Mouse (Mus musculus): ENCODE measurements around the gene Riiad1. TPM values are rescaled to one million over a fixed set of nuclear protein-coding genes. Genes with fewer than 3 reads are reported as not detected.

The Riiad1 gene
- total and polyA plus RNA-seq, 3 experiments: not detected

DNA sequence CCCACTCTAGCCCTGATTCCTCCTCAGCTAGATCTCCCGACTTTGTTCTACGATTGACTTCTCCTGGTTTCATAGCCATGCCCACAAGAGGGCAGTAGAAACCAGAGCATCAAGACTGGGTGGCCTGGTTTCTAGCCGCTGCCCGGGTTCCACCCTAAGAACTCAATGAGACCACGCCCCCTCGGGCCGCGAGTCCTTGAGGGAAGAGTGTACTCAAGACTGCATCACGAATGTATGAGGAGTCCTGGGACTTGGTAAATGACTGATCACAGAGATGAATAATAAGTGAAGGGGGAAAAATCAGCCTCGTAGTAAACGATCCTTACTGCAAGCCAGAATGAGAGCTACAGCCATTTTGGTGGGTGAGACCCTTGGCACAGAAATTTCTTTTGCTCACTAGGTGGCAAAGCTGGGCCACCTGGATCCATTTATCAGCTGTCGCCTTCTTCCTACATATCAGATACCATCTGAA is 23.6 kb downstream of the Riiad1 start (continued):
- TF ChIP-seq MYC (IDR thresholded peaks at IDR 0.05; ENCODE audit: low read depth, low read length): no peak
- no peak; the same call in 1 of the 2 replicates for TF ChIP-seq NELFE (IDR thresholded peaks at IDR 0.05; ENCODE audit: low read depth, low read length)
- TF ChIP-seq NRF1 (IDR thresholded peaks at IDR 0.05; ENCODE audit: low read depth, low read length): no peak
- TF ChIP-seq GABPA (IDR thresholded peaks at IDR 0.05; ENCODE audit: insufficient replicate concordance, low read depth, low read length): no peak
- TF ChIP-seq BHLHE40 (IDR thresholded peaks at IDR 0.05; ENCODE audit: low read depth, low read length): no peak
- no peak for TF ChIP-seq POLR2AphosphoS2 (IDR thresholded peaks at IDR 0.05; ENCODE audit: low read depth, low read length)
- TF ChIP-seq JUN (IDR thresholded peaks at IDR 0.05; ENCODE audit: insufficient read depth, low read depth, low read length): no peak
- TF ChIP-seq ZC3H11A (IDR thresholded peaks at IDR 0.05; ENCODE audit: low read depth, low read length): peak; percentile 48
- no peak for TF ChIP-seq MXI1 (IDR thresholded peaks at IDR 0.05; ENCODE audit: low read depth, low read length)
- no peak for TF ChIP-seq KAT2A (IDR thresholded peaks at IDR 0.05; ENCODE audit: insufficient replicate concordance, low read length)
- TF ChIP-seq ZKSCAN1 (IDR thresholded peaks at IDR 0.05; ENCODE audit: borderline replicate concordance, low read depth, low read length): no peak
- TF ChIP-seq SMC3 (IDR thresholded peaks at IDR 0.05; ENCODE audit: low read depth, low read length): peak; percentile 90
- no peak for TF ChIP-seq MAZ (IDR thresholded peaks at IDR 0.05; ENCODE audit: low read depth, low read length)
- no peak for TF ChIP-seq USF1 (IDR thresholded peaks at IDR 0.05; ENCODE audit: low read depth, low read length)
- no peak for TF ChIP-seq MAX (IDR thresholded peaks at IDR 0.05; ENCODE audit: low read length)

DNA sequence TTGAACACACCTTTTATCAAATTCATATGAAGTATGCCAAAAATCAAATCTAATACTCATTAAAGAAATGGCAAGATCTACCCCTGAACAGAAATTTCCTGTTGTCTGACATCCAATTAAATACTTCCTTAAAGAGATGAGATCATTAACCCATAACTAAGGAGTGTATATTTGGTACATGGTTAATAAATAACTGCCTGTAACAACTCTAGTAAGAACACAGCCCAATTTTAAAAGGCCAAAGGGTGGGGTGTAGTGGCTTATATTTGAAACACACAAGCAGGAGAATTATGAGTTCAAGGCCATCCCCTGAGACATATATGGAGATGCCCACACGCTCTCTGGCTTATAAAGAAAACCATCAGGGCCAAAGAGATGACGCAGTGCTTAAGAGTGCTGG is 30.8 kb downstream of the Riiad1 start:
- H3K9me3 ChIP-seq (replicated peaks; ENCODE audit: low read length): peaks cover 7% of the 10 kb centered on the region
- H3K4me2 ChIP-seq (ENCODE audit: insufficient read depth, low read depth, poor library complexity, severe bottlenecking): no peak overlapping the region
- H3K4me3 ChIP-seq (replicated peaks in 1 of 3; ENCODE audit: low read depth in 2 of 3, low read length in 2 of 3, poor library complexity in 1 of 3): no peak overlapping the region
- DNase-seq (ENCODE audit: extremely low read depth): no peak
- TF ChIP-seq CTCF (conservative IDR thresholded peaks at IDR 0.05 in 1 of 2, IDR thresholded peaks at IDR 0.05 in 1 of 2; ENCODE audit: low read depth in 2 of 2, low read length in 2 of 2): no peak
- no peak for TF ChIP-seq HCFC1 (IDR thresholded peaks at IDR 0.05; ENCODE audit: low read depth, low read length)
- H3K9ac ChIP-seq (ENCODE audit: insufficient read depth, low read depth): no peak overlapping the region
- peaks cover 3 to 7% of the 10 kb centered on the region in 2 experiments; a peak in 3 of 4 replicates for H3K4me1 ChIP-seq (ENCODE audit: control insufficient read depth in 1 of 2, insufficient read depth in 2 of 2)
- peaks cover 3% of the 10 kb centered on the region; the same call in 1 of the 2 replicates for H3K79me2 ChIP-seq (replicated peaks; ENCODE audit: control insufficient read depth, extremely low read depth, insufficient read depth, poor library complexity, severe bottlenecking)
- H3K27ac ChIP-seq (ENCODE audit: insufficient read depth, low read depth): no peak overlapping the region
- in situ Hi-C loops (cut with MboI; ENCODE audit: low pct_ligation_motif_present, low pct_unique_long_range_greater_than_20kb, low sequenced_read_pairs): no loop called here
- peaks cover 35 to 72% of the 10 kb centered on the region in 2 experiments for H3K36me3 ChIP-seq (replicated peaks in 1 of 2; ENCODE audit: control insufficient read depth in 1 of 2, insufficient read depth in 1 of 2, low read length in 1 of 2)
- dilution Hi-C loops (cut with MboI; ENCODE audit: extremely low pct_ligation_motif_present, extremely low pct_unique_long_range_greater_than_20kb, low sequenced_read_pairs): no loop called here
- no peaks in the 10 kb centered on the region for H3K27me3 ChIP-seq (replicated peaks)

DNA sequence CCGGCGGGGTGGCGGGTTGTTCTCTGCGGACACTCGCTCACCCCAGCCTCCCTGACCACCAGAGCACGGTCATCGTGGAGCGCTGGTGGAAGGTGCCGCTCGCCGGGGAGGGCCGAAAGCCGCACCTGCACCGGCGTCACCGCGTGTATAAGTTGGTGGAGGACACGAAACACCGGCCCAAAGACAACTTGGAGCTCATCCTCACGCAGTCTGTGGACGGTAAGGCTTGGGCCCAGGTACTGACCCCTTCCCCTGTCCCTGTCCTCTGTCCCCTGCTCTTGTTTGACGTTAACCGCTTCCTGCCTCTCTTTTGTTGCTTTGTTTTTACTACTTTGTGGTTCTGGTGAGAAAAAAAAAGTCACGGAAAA is 36.6 kb downstream of the Riiad1 start, which contains the start of gene Oaz3:
Gene Oaz3 (minus strand): TSS at position 319 of the 368 bp plus-strand sequence.
- Histone ChIP-seq H3K9me3 (replicated peaks; ENCODE audit: low read length) (peaks cover 7% of the 10 kb centered on the region), H3K79me2 (replicated peaks; ENCODE audit: control insufficient read depth, extremely low read depth, insufficient read depth, poor library complexity, severe bottlenecking) (peaks cover 15% of the 10 kb centered on the region), H3K4me2 (ENCODE audit: insufficient read depth, low read depth, poor library complexity, severe bottlenecking) (peak within 1 kb of the TSS; percentile 71), H3K27me3 (replicated peaks) (peaks cover 1% of the 10 kb centered on the region), H3K27ac (ENCODE audit: insufficient read depth, low read depth) (peak within 1 kb of the TSS; percentile 2; the same call in 1 of the 2 replicates), H3K36me3 (replicated peaks in 1 of 2; ENCODE audit: control insufficient read depth in 1 of 2, insufficient read depth in 1 of 2, low read length in 1 of 2) (peaks cover 31 to 41% of the 10 kb centered on the region in 2 experiments), H3K4me3 (replicated peaks in 1 of 3; ENCODE audit: low read depth in 2 of 3, low read length in 2 of 3, poor library complexity in 1 of 3) (peak within 1 kb of the TSS; percentile 93 to 98 (median 96)), H3K9ac (ENCODE audit: insufficient read depth, low read depth) (peak within 1 kb of the TSS; percentile 75), H3K4me1 (ENCODE audit: control insufficient read depth in 1 of 2, insufficient read depth in 2 of 2) (peaks cover 6 to 14% of the 10 kb centered on the region in 2 experiments; a peak in 3 of 4 replicates)
- in situ Hi-C loops (cut with MboI; ENCODE audit: low pct_ligation_motif_present, low pct_unique_long_range_greater_than_20kb, low sequenced_read_pairs) (no loop called here), dilution Hi-C loops (cut with MboI; ENCODE audit: extremely low pct_ligation_motif_present, extremely low pct_unique_long_range_greater_than_20kb, low sequenced_read_pairs) (no loop called here)
- TF ChIP-seq MAZ (IDR thresholded peaks at IDR 0.05; ENCODE audit: low read depth, low read length) (0 out of 2 replicates have a peak, but pooled peaks have one; percentile 11), ZMIZ1 (IDR thresholded peaks at IDR 0.05; ENCODE audit: low read depth, low read length) (no peak)
- no peak for DNase-seq (ENCODE audit: extremely low read depth)
